Mouse (Mus musculus) testis, postnatal 14 days (tissue): ENCODE measurements around the gene Ube2n.

ENCODE experiments used
- DNase-seq: peaks from one replicate; pipeline ENCODE4 v3.0.0; 2021; ENCODE audit warnings: low spot score

Ube2n gene

DNA sequence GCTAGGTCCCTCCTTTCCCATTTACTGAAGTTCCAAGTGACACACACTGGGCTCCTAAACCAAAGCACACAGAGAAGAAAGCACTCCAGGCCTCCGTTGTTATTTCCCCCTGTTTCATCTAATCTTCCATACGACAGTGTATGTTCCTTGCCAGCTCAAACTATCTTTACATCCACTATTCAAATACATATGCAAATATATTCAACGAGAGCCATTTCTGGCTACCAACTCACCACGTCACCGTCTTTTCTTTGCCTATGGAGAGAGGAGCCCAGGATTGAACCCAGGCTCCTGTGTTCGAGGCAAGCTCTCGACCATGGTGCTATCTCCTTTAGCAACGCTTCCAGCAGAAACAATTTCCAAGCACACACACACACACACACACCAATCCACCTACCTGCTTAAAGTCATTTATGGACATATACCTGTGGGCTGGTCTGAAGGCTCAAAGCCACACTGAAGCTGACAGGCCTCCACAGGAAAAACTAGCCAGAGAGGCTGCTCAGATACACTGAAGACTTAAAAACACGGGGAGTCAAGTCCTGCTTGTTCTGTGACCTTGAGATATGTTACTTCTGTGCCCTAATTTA lies 45.5 kb downstream of the Ube2n start:
- no peak for DNase-seq

DNA sequence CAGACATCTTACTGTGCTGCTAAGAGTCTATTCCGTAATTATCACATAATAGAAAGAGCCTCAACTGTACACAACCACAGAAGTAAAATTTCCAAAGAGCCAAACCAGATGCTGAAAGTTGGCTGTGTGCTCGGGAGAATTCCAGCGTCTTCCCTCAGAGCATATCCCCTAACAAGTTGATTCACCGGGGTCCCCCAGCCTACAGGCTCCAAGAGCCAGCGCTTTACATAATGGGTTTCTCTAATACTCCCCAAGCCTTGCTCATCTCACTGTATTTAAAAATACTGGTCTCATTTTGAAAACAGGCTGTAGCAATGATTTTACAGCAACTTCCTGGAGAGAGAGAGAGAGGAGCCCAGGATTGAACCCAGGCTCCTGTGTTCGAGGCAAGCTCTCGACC lies 46.7 kb downstream of the Ube2n start:
- DNase-seq, result no peak

DNA sequence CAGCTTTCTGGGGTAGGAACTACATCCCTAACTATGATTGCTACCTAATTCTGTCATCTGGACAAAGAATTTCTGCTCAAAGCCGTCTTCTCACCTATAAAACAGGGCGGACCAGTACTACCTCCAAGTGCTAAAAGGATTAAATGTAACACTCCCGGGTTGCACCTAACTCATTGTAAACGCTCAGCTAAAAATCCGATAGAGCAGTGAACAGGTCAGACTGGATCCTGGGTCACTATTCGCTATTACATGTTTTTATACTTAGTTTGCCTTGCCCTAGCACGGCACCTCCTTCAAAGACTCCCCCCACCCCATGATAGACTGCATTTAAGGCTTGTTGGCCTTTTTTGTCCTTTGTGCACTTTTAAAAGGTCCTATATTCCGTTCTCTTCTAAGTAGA lies 47.5 kb downstream of the Ube2n start:
- DNase-seq, result no peak

GRCm38 (mm10) chr10:95562859-95563841 lies 48.2 kb downstream of the Ube2n start:
- peak; percentile 50 for DNase-seq

GRCm38 (mm10) chr10:95563851-95564845 lies 49.2 kb downstream of the Ube2n start, which contains the start of gene Nudt4:
Nudt4 (minus strand) TSS chr10:95564146.
- peak; percentile 86 for DNase-seq

- DNase-seq, result no peak
These were observed 50.4 kb downstream of the Ube2n start for GRCm38 (mm10) chr10:95565156-95565854.

DNA sequence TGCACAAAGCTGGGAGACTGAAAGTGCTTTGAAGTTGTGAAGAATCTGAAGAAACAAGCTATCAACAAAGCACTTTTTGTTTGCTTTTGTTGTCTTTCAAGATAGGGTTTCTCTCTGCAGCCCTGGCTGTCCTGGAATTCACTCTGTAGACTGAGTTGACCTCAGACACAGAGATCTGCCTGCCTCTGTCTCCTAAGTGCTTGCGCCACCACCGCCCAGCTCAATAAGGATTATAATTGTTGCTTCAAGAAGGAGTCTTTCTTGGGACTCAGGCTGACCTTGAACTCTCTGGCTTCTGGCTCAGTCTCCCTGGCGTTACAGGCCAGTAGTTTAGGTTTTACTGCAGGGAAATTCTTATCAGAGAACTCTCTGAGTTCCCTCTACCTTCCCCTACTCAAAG lies 51.8 kb downstream of the Ube2n start:
- DNase-seq, result peak; percentile 60

GRCm38 (mm10) chr10:95567550-95567949 lies 52.6 kb downstream of the Ube2n start:
- DNase-seq, result no peak

DNA sequence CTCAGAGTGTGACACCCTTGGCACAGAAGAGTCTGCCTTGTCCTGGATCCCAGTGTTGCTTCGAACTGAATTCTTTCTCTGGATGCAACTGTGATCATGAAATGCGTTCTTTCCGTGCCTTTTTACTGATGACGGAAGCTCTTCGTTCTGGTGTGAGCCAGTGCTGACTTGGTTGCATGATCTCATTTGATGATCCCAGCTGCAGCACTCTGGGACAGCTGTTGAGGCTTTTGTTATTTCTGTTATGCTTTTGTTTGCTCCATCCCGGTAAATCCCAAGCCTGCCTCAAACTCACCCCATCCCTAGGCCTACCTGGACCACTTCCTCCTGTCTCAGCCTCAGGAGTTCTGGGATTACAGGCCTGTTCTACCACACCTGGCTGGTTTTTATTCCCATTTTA lies 53.1 kb downstream of the Ube2n start:
- DNase-seq, result no peak

GRCm38 (mm10) chr10:95569441-95569840 lies 54.5 kb downstream of the Ube2n start:
- no peak for DNase-seq

DNA sequence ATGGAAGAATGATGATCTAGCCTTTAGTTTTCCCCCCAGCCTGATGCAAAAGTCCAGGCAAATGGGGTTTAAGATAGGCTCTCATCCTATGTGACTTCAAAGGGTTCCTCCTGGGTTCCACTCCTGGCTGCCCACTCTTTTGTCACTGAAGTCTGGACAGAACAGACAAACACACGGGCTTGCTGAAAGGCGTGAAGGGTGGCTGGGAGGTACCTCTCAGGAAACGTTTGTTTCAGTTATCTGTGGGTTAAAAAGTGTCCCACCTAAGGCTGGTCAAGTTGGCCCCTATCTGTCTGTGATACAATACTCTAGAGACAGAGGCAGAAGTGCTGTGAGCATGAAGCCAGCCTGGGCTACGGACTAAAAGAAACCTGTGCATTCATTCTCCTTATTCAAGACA lies 60.0 kb downstream of the Ube2n start:
- DNase-seq, result no peak

DNA sequence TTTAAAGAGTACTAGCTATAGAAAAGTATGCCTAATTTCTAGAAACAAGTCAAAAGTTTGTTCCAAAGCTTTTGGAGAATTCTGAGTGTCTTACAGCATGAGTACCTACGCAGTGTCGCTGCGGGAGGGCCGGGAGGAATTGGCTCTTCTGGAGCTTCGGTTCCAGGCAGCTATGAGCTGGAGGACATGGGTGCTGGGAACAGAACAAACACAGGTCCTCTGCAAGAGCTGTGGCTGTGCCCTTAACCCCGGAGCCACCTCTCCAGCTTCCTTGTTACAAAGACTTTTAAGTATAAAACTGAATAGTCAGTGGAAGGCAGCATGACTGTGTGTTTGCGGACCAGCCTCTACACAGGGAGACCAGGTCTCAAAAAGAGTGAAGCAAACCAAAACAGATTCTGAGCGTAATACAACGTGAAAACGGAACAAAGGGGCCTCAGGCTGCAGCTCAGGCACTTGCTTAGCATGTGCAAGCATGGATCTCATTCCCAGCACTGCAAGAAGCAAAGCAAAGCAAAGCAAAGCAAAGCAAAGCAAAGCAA lies 61.0 kb downstream of the Ube2n start:
- no peak for DNase-seq

DNA sequence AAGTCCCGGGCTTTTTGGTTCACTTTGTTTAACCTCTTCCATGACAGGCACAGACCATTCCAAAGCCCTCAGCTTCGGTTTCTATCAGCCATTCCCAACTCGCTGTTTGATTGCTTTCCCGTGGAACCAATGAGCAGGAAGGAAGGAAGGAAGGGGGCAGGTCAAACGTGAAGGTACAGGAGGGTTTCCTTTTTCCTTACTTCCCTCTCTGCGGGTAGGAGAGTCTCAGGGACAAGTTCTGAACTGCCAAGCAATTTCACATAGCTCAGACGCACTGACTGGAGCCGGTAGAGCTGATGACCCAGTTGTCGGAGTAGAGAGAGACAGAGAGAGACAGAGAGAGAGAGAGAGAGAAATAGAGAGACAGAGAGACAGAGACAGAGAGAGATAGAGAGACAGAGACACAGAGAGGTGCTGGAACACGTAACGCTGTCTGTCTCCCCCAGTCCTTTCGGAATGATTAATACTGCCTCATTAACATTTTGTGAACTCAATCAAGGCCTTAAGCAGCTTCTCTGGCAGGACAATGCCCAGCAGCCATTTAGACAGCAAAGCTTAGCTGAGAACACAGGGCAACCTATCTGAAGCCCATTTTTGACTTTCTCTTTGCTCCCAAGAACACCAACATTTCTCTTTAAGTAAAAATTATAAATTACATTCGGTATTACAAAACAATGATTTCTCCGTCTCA lies 62.1 kb downstream of the Ube2n start:
- DNase-seq, result peak; percentile 34

DNA sequence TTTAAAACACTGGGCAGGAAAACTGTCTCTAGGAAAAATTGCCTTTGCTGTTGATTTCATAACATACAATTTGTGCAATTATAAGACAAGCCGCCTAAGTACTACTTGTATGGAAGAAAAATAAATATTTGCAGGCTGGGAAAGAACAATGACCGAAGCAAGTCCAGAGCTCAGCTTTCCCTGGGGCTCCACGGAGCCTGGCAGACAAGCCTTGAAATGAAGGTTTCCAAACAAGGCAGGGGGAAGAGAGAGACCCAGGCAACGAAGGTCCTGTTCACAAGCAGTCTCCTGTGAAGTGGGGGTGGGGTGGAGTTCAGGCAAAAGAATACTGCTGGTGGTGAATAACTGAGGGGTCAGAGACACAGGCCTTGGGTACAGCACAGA lies 62.6 kb downstream of the Ube2n start:
- no peak for DNase-seq

- DNase-seq, result no peak
These were observed 70.6 kb downstream of the Ube2n start for GRCm38 (mm10) chr10:95585554-95585953.

DNA sequence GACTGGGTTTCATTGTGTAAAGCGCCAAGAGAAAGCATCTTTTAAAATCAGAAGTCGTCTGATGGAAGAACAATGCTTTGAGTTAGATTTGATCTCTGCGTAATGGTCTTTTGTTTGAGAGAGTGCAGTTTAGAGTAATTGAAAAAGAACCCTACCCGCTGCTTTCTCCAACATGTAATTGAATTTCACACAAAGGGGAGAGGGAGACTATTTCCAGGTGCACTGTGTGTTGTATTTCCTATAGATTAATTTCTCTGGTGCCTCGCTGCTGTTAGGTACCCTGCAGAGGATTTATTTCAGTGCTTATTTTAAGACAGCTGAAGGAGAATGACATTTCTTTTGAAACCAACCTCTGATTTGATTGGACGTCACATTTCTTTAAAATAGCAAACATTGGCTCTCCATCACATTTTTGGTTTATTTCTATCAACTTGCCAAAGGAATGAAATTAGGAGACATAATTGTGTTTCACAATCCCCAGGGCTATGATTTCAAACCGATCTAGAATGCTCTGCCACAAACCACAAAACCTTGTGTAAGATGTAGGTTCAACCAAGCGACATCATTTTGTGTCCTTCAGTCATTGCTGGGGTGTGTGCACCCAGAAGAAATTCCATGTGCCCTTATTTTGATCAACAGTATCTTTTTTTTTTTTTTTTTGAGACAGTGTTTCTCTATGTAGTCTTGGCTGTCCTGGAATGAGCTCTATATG lies 72.7 kb downstream of the Ube2n start:
- no peak for DNase-seq

GRCm38 (mm10) chr10:95589196-95589595 lies 74.3 kb downstream of the Ube2n start:
- DNase-seq, result no peak

DNA sequence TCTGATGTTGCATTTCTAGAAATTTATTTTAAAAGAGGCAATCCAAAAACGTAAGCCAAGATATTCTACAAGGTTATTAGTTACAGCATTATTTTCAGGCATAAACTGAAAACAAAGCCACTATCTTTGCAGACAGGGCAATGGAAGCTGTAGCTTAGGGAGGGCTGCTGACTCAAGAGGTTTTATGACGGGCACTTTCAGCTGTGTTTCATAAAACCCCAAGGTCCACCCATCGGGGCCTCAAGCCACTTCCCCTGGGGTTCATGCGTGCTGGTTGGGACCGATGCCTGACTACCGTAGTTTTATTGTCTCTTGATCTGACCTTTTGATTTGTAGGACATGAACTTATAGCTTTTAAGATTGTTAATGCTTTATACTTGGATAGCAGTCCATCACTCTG lies 75.3 kb downstream of the Ube2n start:
- no peak for DNase-seq

DNA sequence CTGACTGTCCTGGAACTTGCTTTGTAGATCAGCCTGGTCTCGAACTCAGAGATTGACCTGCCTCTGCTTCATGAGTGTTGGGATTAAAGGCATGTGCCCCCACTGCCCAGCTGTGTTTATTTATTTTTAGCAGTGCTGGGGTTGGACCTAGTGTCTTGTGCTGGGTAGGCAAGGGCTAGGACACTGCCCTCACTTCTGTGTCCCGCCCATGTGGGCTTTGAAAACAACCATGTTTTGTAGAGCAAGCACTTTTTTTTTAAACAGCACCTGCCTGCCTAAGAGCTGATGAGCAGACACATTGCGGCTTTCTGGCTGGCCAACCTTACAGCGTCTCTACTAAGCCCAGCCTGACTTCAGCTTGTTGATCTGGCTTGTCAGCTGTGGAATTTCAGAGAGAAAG lies 76.3 kb downstream of the Ube2n start:
- DNase-seq, result no peak

DNA sequence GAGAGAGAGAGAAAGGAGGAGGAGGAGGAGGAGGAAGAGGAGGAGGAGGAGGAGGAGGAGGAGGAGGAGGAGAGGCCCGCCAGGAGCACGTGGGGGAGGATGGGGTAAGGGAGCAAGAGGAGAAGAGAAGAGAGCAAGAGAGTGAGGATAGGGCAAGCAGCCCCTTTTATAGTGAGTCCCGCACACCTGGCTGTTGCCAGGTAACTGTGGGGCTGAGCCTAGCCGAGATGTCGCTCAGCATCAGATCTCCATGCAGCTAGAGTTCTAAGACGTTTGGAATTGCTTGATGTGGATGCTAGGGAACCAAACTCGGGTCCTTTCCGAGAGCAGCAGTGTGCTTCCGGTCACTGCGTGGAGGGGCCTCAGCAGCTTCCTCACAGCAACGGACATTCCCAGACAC lies 79.5 kb downstream of the Ube2n start:
- DNase-seq, result no peak
